14 mouse cellular contexts compared by ENCODE assay signal in the genomic region with DNA sequence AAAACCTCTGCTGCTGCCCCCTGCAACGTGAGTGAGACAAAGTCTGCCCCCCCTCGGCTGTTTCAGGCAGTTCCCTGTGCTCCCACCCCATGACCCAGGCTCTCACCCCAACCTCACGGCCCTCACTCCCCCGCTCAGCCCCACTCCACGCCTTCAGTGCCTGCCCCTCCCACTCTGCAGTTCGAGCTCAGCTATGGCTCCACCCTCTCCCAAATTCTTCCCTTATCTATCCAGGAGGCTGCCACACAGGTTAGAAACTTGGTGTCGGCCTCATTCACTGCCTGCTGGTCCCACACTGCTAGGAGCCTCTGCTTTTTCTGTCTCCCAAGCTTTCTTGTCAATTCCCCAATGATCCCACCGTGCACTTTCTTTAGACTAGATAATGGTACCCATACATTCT. TPM values are rescaled to one million over a fixed set of nuclear protein-coding genes. Genes with fewer than 3 reads are reported as not detected.
DNase-seq lines count a peak whose midpoint lies in the region; ATAC-seq lines count a peak whose summit lies in the region.
"Had no signal": no experiment of that assay in that cellular context is flagged by ENCODE, and none has a peak within 500 bp of the region (broad histone marks: within the 10 kb centered on the region; RNA-seq: fewer than 3 reads in every experiment).

No protein-coding gene starts in this region.

- no peaks in the 10 kb centered on the region for H3K9me3 ChIP-seq in kidney, embryonic 15.5 days (replicated peaks)
- H3K9me3 ChIP-seq in erythroblast, embryonic 14.5 days (ENCODE audit: control insufficient read depth, low read length), result no peaks in the 10 kb centered on the region
- no peaks in the 10 kb centered on the region for H3K9me3 ChIP-seq in liver, embryonic 15.5 days (replicated peaks)
- H3K9me3 ChIP-seq in stomach, embryonic 15.5 days, result no peaks in the 10 kb centered on the region
- H3K9me3 ChIP-seq: embryonic facial prominence, embryonic 12.5 days; forebrain, embryonic 13.5 days; midbrain, embryonic 13.5 days; neural tube, embryonic 12.5 days had no signal

- ATAC-seq in kidney, embryonic 15.5 days (replicated peaks; ENCODE audit: low FRiP score), result peak; percentile 41; the same call in 1 of the 2 replicates
- ATAC-seq in liver, embryonic 15.5 days (ENCODE audit: insufficient read depth), result peak; percentile 80
- ATAC-seq in stomach, embryonic 15.5 days (ENCODE audit: insufficient read depth, low FRiP score, low read depth), result peak; percentile 67; the same call in 1 of the 2 replicates
- ATAC-seq: forebrain, embryonic 13.5 days had no signal

- peaks cover 69% of the 10 kb centered on the region for H3K36me3 ChIP-seq in kidney, embryonic 15.5 days
- H3K36me3 ChIP-seq in erythroblast, embryonic 14.5 days (ENCODE audit: control insufficient read depth), result peaks cover 99% of the 10 kb centered on the region
- H3K36me3 ChIP-seq in liver, embryonic 15.5 days (replicated peaks), result peaks cover 100% of the 10 kb centered on the region
- peaks cover 47% of the 10 kb centered on the region for H3K36me3 ChIP-seq in stomach, embryonic 15.5 days

- H3K9ac ChIP-seq in kidney, embryonic 15.5 days, result no peak overlapping the region
- peak overlapping the region; percentile 23; the same call in 1 of the 2 replicates for H3K9ac ChIP-seq in liver, embryonic 15.5 days
- no peak overlapping the region for H3K9ac ChIP-seq in stomach, embryonic 15.5 days
- H3K9ac ChIP-seq: embryonic facial prominence, embryonic 12.5 days; forebrain, embryonic 13.5 days; midbrain, embryonic 13.5 days; neural tube, embryonic 12.5 days had no signal

- 58% methylated on average over 8 of the region's 8 CpGs for WGBS in kidney, embryonic 15.5 days
- WGBS in liver, embryonic 15.5 days (ENCODE audit: insufficient replicate concordance), result 30% methylated on average over 8 of the region's 8 CpGs
- WGBS in stomach, embryonic 15.5 days, result 31% methylated on average over 8 of the region's 8 CpGs

- no peak for DNase-seq in kidney, adult 11 months
- DNase-seq in B cell, adult 2 months, result no peak
- no peak for DNase-seq in kidney, adult 18-20 months
- DNase-seq: cerebellum, postnatal 14 days had no signal

- H3K4me2 ChIP-seq in kidney, embryonic 15.5 days, result no peak overlapping the region
- H3K4me2 ChIP-seq in liver, embryonic 15.5 days, result peak overlapping the region; percentile 41
- no peak overlapping the region for H3K4me2 ChIP-seq in stomach, embryonic 15.5 days
- H3K4me2 ChIP-seq: embryonic facial prominence, embryonic 12.5 days; forebrain, embryonic 13.5 days; midbrain, embryonic 13.5 days; neural tube, embryonic 12.5 days had no signal

- H3K4me3 ChIP-seq in kidney, embryonic 15.5 days (replicated peaks), result no peak overlapping the region
- H3K4me3 ChIP-seq in erythroblast, embryonic 14.5 days (replicated peaks), result peak overlapping the region; percentile 14
- H3K4me3 ChIP-seq in liver, embryonic 15.5 days (replicated peaks), result no peak overlapping the region
- no peak overlapping the region for H3K4me3 ChIP-seq in stomach, embryonic 15.5 days (replicated peaks)
- H3K4me3 ChIP-seq: embryonic facial prominence, embryonic 12.5 days; forebrain, embryonic 13.5 days; left cerebral cortex, adult 2 months; midbrain, embryonic 13.5 days; neural tube, embryonic 12.5 days had no signal

- H3K27ac ChIP-seq in kidney, embryonic 15.5 days, result no peak overlapping the region
- peak overlapping the region; percentile 81 for H3K27ac ChIP-seq in liver, embryonic 15.5 days (replicated peaks)
- no peak overlapping the region for H3K27ac ChIP-seq in stomach, embryonic 15.5 days
- H3K27ac ChIP-seq: embryonic facial prominence, embryonic 12.5 days; forebrain, embryonic 13.5 days; left cerebral cortex, adult 2 months; midbrain, embryonic 13.5 days; neural tube, embryonic 12.5 days had no signal

- no peaks in the 10 kb centered on the region for H3K27me3 ChIP-seq in kidney, embryonic 15.5 days
- no peaks in the 10 kb centered on the region for H3K27me3 ChIP-seq in erythroblast, embryonic 14.5 days (ENCODE audit: control insufficient read depth)
- H3K27me3 ChIP-seq in liver, embryonic 15.5 days, result no peaks in the 10 kb centered on the region
- H3K27me3 ChIP-seq in stomach, embryonic 15.5 days (replicated peaks), result no peaks in the 10 kb centered on the region
- H3K27me3 ChIP-seq: embryonic facial prominence, embryonic 12.5 days; forebrain, embryonic 13.5 days; midbrain, embryonic 13.5 days; neural tube, embryonic 12.5 days had no signal

- 0 out of 2 replicates have a peak, but pooled peaks cover 5% of the 10 kb centered on the region for H3K4me1 ChIP-seq in kidney, embryonic 15.5 days
- peaks cover 52% of the 10 kb centered on the region for H3K4me1 ChIP-seq in erythroblast, embryonic 14.5 days (ENCODE audit: control insufficient read depth)
- peaks cover 49% of the 10 kb centered on the region for H3K4me1 ChIP-seq in liver, embryonic 15.5 days (replicated peaks)
- peaks cover 11% of the 10 kb centered on the region; the same call in 1 of the 2 replicates for H3K4me1 ChIP-seq in stomach, embryonic 15.5 days
- H3K4me1 ChIP-seq: forebrain, embryonic 13.5 days; neural tube, embryonic 12.5 days had no signal

RNA-seq across cellular contexts. Expression of gene Pnma1, which starts 12.8 kb away (rescaled TPM):
- polyA plus RNA-seq in kidney, embryonic 15.5 days (2015; fragmentation: Nextera tagmentation; extraction: Ambion mirVana), result 1.00 and 1.0 TPM in 2 replicates
- 0.02 and 0.03 TPM in 2 replicates for polyA plus RNA-seq in erythroblast, embryonic 14.5 days (2012)
- 0.16 and 0.24 TPM in 2 replicates for polyA plus RNA-seq in liver, embryonic 15.5 days (2015; fragmentation: Nextera tagmentation; extraction: Ambion mirVana)
- polyA plus RNA-seq in stomach, embryonic 15.5 days (2015; fragmentation: Nextera tagmentation; extraction: Ambion mirVana), result 0.76 and 0.94 TPM in 2 replicates
- polyA plus RNA-seq: CD4-positive, CD25-positive, alpha-beta regulatory T cell, adult 4 months had no signal

RNA-seq across cellular contexts. Expression of gene Dnal1, which starts 47.0 kb away (rescaled TPM):
- polyA plus RNA-seq in kidney, embryonic 15.5 days (2015; fragmentation: Nextera tagmentation; extraction: Ambion mirVana), result 5.3 and 6.5 TPM in 2 replicates
- polyA plus RNA-seq in erythroblast, embryonic 14.5 days (2012), result not detected in 2 replicates
- 0.23 and 0.24 TPM in 2 replicates for polyA plus RNA-seq in liver, embryonic 15.5 days (2015; fragmentation: Nextera tagmentation; extraction: Ambion mirVana)
- polyA plus RNA-seq in stomach, embryonic 15.5 days (2015; fragmentation: Nextera tagmentation; extraction: Ambion mirVana), result 3.9 and 5.3 TPM in 2 replicates

RNA-seq across cellular contexts. Expression of gene Elmsan1, which starts 57.6 kb away (rescaled TPM):
- polyA plus RNA-seq in kidney, embryonic 15.5 days (2015; fragmentation: Nextera tagmentation; extraction: Ambion mirVana), result 8.7 and 10.8 TPM in 2 replicates
- polyA plus RNA-seq in erythroblast, embryonic 14.5 days (2012), result 2.1 and 2.8 TPM in 2 replicates
- polyA plus RNA-seq in liver, embryonic 15.5 days (2015; fragmentation: Nextera tagmentation; extraction: Ambion mirVana), result 7.7 and 8.7 TPM in 2 replicates
- polyA plus RNA-seq in stomach, embryonic 15.5 days (2015; fragmentation: Nextera tagmentation; extraction: Ambion mirVana), result 9.9 and 10.5 TPM in 2 replicates
